Mouse (Mus musculus) spleen, adult 2 months (tissue): ENCODE data around the gene Tfrc.

Experiments used
- CTCF ChIP-seq: fragments of 200-500 bp; IDR thresholded peaks from 2 replicates; pipeline ENCODE4 v1.5.1; 2011; ENCODE audit warnings: mild to moderate bottlenecking, inconsistent platforms; ENCODE audit not compliant: insufficient read depth, insufficient read length, insufficient replicate concordance; ENCODE audit errors: extremely low read depth
- POLR2A ChIP-seq: fragments of 200-500 bp; IDR thresholded peaks from 2 replicates; pipeline ENCODE4 v1.6.1; 2011; ENCODE audit warnings: low read depth, low read length, inconsistent platforms

DNA sequence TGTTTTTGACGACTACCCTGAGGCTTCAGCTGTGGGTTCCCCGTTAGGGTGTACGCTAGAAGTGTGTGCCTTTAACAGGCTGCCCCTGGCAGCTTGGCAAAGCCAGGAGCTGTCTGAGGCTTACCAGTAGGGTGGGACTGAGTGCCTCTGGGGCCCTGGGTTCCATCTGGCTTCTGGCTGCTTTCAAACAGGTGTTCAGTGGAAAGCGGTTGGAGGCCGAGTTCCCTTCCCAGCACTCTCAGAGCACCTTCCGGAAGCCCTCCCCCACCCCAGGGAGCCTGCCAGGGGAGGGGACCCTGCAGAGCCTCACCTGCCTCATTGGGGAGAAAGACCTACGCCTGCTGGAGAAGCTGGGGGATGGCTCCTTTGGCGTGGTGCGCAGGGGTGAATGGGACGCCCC is 59.3 kb downstream of the Tfrc start:
- TF ChIP-seq CTCF (no peak), POLR2A (no peak)
